Mouse (Mus musculus) intestine, embryonic 14.5 days (tissue): ENCODE results near the gene Hectd1. TPM values are rescaled to one million over a fixed set of nuclear protein-coding genes. Genes with fewer than 3 reads are reported as not detected.

Source experiments
- ATAC-seq: fragments of 200-750 bp; cut with Nextera tagmentation; replicated peaks from 2 replicates; pipeline ENCODE4 v1.8.0; 2017; ENCODE audit warnings: low read depth, moderate number of reproducible peaks, moderate TSS enrichment, moderate library complexity; ENCODE audit not compliant: low FRiP score, low TSS enrichment
- DNase-seq: peaks from one replicate; pipeline ENCODE4 v3.0.0-alpha.2; 2018; ENCODE audit warnings: low spot score
- H3K27ac ChIP-seq: fragments of 300-500 bp; sonication (generic); 2 replicates; pipeline ENCODE4 v1.5.1; 2014; ENCODE audit warnings: low read depth, mild to moderate bottlenecking, control low read depth
- H3K27me3 ChIP-seq: fragments of 300-500 bp; sonication (generic); replicated peaks from 2 replicates; pipeline ENCODE4 v1.6.1; 2014; ENCODE audit warnings: low read length, control low read depth; ENCODE audit not compliant: control insufficient read depth, insufficient read depth
- H3K36me3 ChIP-seq: fragments of 300-500 bp; sonication (generic); 2 replicates; pipeline ENCODE4 v1.6.1; 2014; ENCODE audit warnings: low read length, control low read depth; ENCODE audit not compliant: control insufficient read depth, insufficient read depth
- H3K4me1 ChIP-seq: fragments of 300-500 bp; sonication (generic); replicated peaks from 2 replicates; pipeline ENCODE4 v1.6.1; 2014; ENCODE audit warnings: low read length, control low read depth, mixed read lengths; ENCODE audit not compliant: control insufficient read depth, insufficient read depth
- H3K4me2 ChIP-seq: fragments of 300-500 bp; sonication (generic); 2 replicates; pipeline ENCODE4 v1.6.1; 2014; ENCODE audit warnings: low read length
- H3K4me3 ChIP-seq: fragments of 300-500 bp; sonication (generic); 2 replicates; pipeline ENCODE4 v1.5.1; 2014; ENCODE audit warnings: low read depth, low read length, control low read depth, mixed read lengths
- H3K9ac ChIP-seq: fragments of 300-500 bp; sonication (generic); 2 replicates; pipeline ENCODE4 v1.6.1; 2014; ENCODE audit warnings: mild to moderate bottlenecking, low read length
- H3K9me3 ChIP-seq: fragments of 300-500 bp; sonication (generic); 2 replicates; pipeline ENCODE4 v1.6.1; 2016; ENCODE audit warnings: low read length, control low read depth; ENCODE audit not compliant: control insufficient read depth
- WGBS: fragments of 180-500 bp; shearing (Covaris S2); extraction: QIAGEN DNeasy Blood & Tissue Kit; methylation state at CpG from one replicate; pipeline ENCODE4 v1.1.7; 2014; 5-methylcytosine and 5-hydroxymethylcytosine counted together
- polyA plus RNA-seq: library from polyadenylated mRNA; unstranded; fragments of >200 nt; fragmentation: Nextera tagmentation; extraction: Ambion mirVana; gene quantifications from 2 replicates; pipeline ENCODE4 v1.2.1, GENCODE M21; 2014

The Hectd1 gene
- polyA plus RNA-seq, 1 experiment from 2014 or later, result 41.1 TPM

GRCm38 (mm10) chr12:51735840-51736271, 93.5 kb downstream of the Hectd1 start:
- Histone ChIP-seq H3K27me3 (no peaks in the 10 kb centered on the region), H3K4me2 (no peak overlapping the region), H3K9ac (no peak overlapping the region), H3K9me3 (no peaks in the 10 kb centered on the region), H3K27ac (0 out of 2 replicates have a peak overlapping the region, but pooled peaks have one; percentile 0), H3K36me3 (no peaks in the 10 kb centered on the region), H3K4me1 (peaks cover 20% of the 10 kb centered on the region; the same call in 1 of the 2 replicates), H3K4me3 (no peak overlapping the region)
- peak; percentile 45 for ATAC-seq
- DNase-seq, result peak; percentile 63
- WGBS, result 44% methylated on average over 7 of the region's 7 CpGs

GRCm38 (mm10) chr12:51734605-51735211, 94.6 kb downstream of the Hectd1 start:
- Histone ChIP-seq H3K36me3 (no peaks in the 10 kb centered on the region), H3K27ac (peak overlapping the region; percentile 65), H3K9me3 (no peaks in the 10 kb centered on the region), H3K4me2 (peak overlapping the region; percentile 9; the same call in 1 of the 2 replicates), H3K4me1 (peaks cover 20% of the 10 kb centered on the region; the same call in 1 of the 2 replicates), H3K4me3 (no peak overlapping the region), H3K9ac (no peak overlapping the region), H3K27me3 (no peaks in the 10 kb centered on the region)
- DNase-seq, result peak; percentile 60
- WGBS, result 66% methylated on average over 14 of the region's 14 CpGs
- ATAC-seq, result peak; percentile 56

- H3K27ac ChIP-seq, result no peak overlapping the region
- no peaks in the 10 kb centered on the region for H3K36me3 ChIP-seq
- WGBS, result 93% methylated on average over 9 of the region's 9 CpGs
- H3K27me3 ChIP-seq, result no peaks in the 10 kb centered on the region
- DNase-seq, result no peak
- H3K4me1 ChIP-seq, result peaks cover 8% of the 10 kb centered on the region; the same call in 1 of the 2 replicates
- no peak overlapping the region for H3K4me2 ChIP-seq
- H3K9me3 ChIP-seq, result no peaks in the 10 kb centered on the region
- no peak overlapping the region for H3K4me3 ChIP-seq
- H3K9ac ChIP-seq, result no peak overlapping the region
- no peak for ATAC-seq
These were observed 99.5 kb downstream of the Hectd1 start for GRCm38 (mm10) chr12:51729827-51730226.

GRCm38 (mm10) chr12:51729058-51729457, 100.3 kb downstream of the Hectd1 start:
- no peaks in the 10 kb centered on the region for H3K36me3 ChIP-seq
- ATAC-seq (no peak), DNase-seq (no peak)
- H3K27me3 ChIP-seq, result no peaks in the 10 kb centered on the region
- H3K4me3 ChIP-seq, result no peak overlapping the region
- no peak overlapping the region for H3K4me2 ChIP-seq
- H3K9me3 ChIP-seq, result no peaks in the 10 kb centered on the region
- WGBS, result 69% methylated on average over 11 of the region's 11 CpGs
- H3K4me1 ChIP-seq, result 0 out of 2 replicates have a peak, but pooled peaks cover 2% of the 10 kb centered on the region
- H3K9ac ChIP-seq, result no peak overlapping the region
- H3K27ac ChIP-seq, result peak overlapping the region; percentile 54; the same call in 1 of the 2 replicates

GRCm38 (mm10) chr12:51721836-51722235, 107.5 kb downstream of the Hectd1 start:
- H3K9me3 ChIP-seq, result no peaks in the 10 kb centered on the region
- ATAC-seq (peak; percentile 57; the same call in 1 of the 2 replicates), DNase-seq (no peak)
- H3K27ac ChIP-seq, result no peak overlapping the region
- 92% methylated on average over 8 of the region's 8 CpGs for WGBS
- no peak overlapping the region for H3K9ac ChIP-seq
- H3K4me3 ChIP-seq, result no peak overlapping the region
- H3K27me3 ChIP-seq, result no peaks in the 10 kb centered on the region
- H3K36me3 ChIP-seq, result no peaks in the 10 kb centered on the region
- H3K4me1 ChIP-seq, result no peaks in the 10 kb centered on the region
- no peak overlapping the region for H3K4me2 ChIP-seq

- Histone ChIP-seq H3K36me3 (no peaks in the 10 kb centered on the region), H3K9ac (no peak overlapping the region), H3K4me2 (no peak overlapping the region), H3K27ac (no peak overlapping the region), H3K27me3 (no peaks in the 10 kb centered on the region), H3K4me1 (no peaks in the 10 kb centered on the region), H3K4me3 (no peak overlapping the region), H3K9me3 (no peaks in the 10 kb centered on the region)
- DNase-seq (no peak), ATAC-seq (no peak)
- WGBS, result 93% methylated on average over 6 of the region's 6 CpGs
These were observed 110.7 kb downstream of the Hectd1 start for GRCm38 (mm10) chr12:51718617-51719016.

GRCm38 (mm10) chr12:51712685-51713084, 116.7 kb downstream of the Hectd1 start:
- DNase-seq (no peak), ATAC-seq (no peak)
- no peaks in the 10 kb centered on the region for H3K27me3 ChIP-seq
- H3K9me3 ChIP-seq, result no peaks in the 10 kb centered on the region
- no peak overlapping the region for H3K4me2 ChIP-seq
- no peak overlapping the region for H3K4me3 ChIP-seq
- H3K4me1 ChIP-seq, result no peaks in the 10 kb centered on the region
- WGBS, result 85% methylated on average over 1 of the region's 1 CpGs
- H3K27ac ChIP-seq, result no peak overlapping the region
- no peak overlapping the region for H3K9ac ChIP-seq
- H3K36me3 ChIP-seq, result no peaks in the 10 kb centered on the region

- ATAC-seq (no peak), DNase-seq (no peak)
- Histone ChIP-seq H3K4me2 (no peak overlapping the region), H3K36me3 (no peaks in the 10 kb centered on the region), H3K9ac (no peak overlapping the region), H3K9me3 (no peaks in the 10 kb centered on the region), H3K27me3 (no peaks in the 10 kb centered on the region), H3K27ac (no peak overlapping the region), H3K4me1 (no peaks in the 10 kb centered on the region), H3K4me3 (no peak overlapping the region)
- 48% methylated on average over 5 of the region's 5 CpGs for WGBS
These were observed 119.2 kb downstream of the Hectd1 start for GRCm38 (mm10) chr12:51710154-51710553.

GRCm38 (mm10) chr12:51709741-51710140, 119.6 kb downstream of the Hectd1 start:
- no peak for DNase-seq
- no peak overlapping the region for H3K9ac ChIP-seq
- 67% methylated on average over 3 of the region's 3 CpGs for WGBS
- no peaks in the 10 kb centered on the region for H3K36me3 ChIP-seq
- no peak overlapping the region for H3K27ac ChIP-seq
- no peak overlapping the region for H3K4me3 ChIP-seq
- no peaks in the 10 kb centered on the region for H3K27me3 ChIP-seq
- H3K4me2 ChIP-seq, result no peak overlapping the region
- H3K9me3 ChIP-seq, result no peaks in the 10 kb centered on the region
- no peaks in the 10 kb centered on the region for H3K4me1 ChIP-seq
- no peak for ATAC-seq
